Mouse (Mus musculus): ENCODE measurements around the gene Zfp735. TPM values are rescaled to one million over a fixed set of nuclear protein-coding genes. Genes with fewer than 3 reads are reported as not detected.

The Zfp735 gene
- polyA plus RNA-seq (2015; fragmentation: Nextera tagmentation; extraction: Ambion mirVana), result not detected in 2 replicates

- H3K36me3 ChIP-seq (ENCODE audit: control insufficient read depth, insufficient read depth), result no peaks in the 10 kb centered on the region
- no peak within 1 kb of the TSS for H3K4me2 ChIP-seq (ENCODE audit: low read length)
- H3K27ac ChIP-seq (ENCODE audit: low read length), result no peak within 1 kb of the TSS
- no peaks in the 10 kb centered on the region for H3K4me1 ChIP-seq (replicated peaks; ENCODE audit: control insufficient read depth, insufficient read depth, low read length)
- H3K4me3 ChIP-seq (replicated peaks; ENCODE audit: low read length), result no peak within 1 kb of the TSS
- no peaks in the 10 kb centered on the region for H3K27me3 ChIP-seq (replicated peaks; ENCODE audit: control insufficient read depth, insufficient read depth, low read length)
- 74% methylated on average over 2 of the region's 2 CpGs for WGBS
- ATAC-seq, result no peak
- H3K9me3 ChIP-seq (ENCODE audit: control insufficient read depth, low read length), result no peaks in the 10 kb centered on the region
- no peak within 1 kb of the TSS for H3K9ac ChIP-seq (replicated peaks; ENCODE audit: low read depth, low read length)
These were observed at the start of gene Zfp735 for GRCm38 (mm10) chr11:73688478-73688877. Gene Zfp735, plus strand, starts transcription at chr11:73688778.

- peaks cover 3% of the 10 kb centered on the region for H3K9me3 ChIP-seq (ENCODE audit: control insufficient read depth, low read length)
- no peaks in the 10 kb centered on the region for H3K27me3 ChIP-seq (replicated peaks; ENCODE audit: control insufficient read depth, insufficient read depth, low read length)
- H3K27ac ChIP-seq (ENCODE audit: low read length), result no peak overlapping the region
- no peak for ATAC-seq
- no peak overlapping the region for H3K4me3 ChIP-seq (replicated peaks; ENCODE audit: low read length)
- no peak overlapping the region for H3K9ac ChIP-seq (replicated peaks; ENCODE audit: low read depth, low read length)
- no peaks in the 10 kb centered on the region for H3K36me3 ChIP-seq (ENCODE audit: control insufficient read depth, insufficient read depth)
- no peaks in the 10 kb centered on the region for H3K4me1 ChIP-seq (replicated peaks; ENCODE audit: control insufficient read depth, insufficient read depth, low read length)
- no peak overlapping the region for H3K4me2 ChIP-seq (ENCODE audit: low read length)
These were observed 70.5 kb downstream of the Zfp735 start for GRCm38 (mm10) chr11:73759115-73759514.

Other genes starting within 250 kb of the Zfp735 start
- gene Olfr380, start 231.3 kb upstream of the Zfp735 start, polyA plus RNA-seq (2015; fragmentation: Nextera tagmentation; extraction: Ambion mirVana), result not detected in 2 replicates
- gene Olfr381, start 197.2 kb upstream of the Zfp735 start, polyA plus RNA-seq (2015; fragmentation: Nextera tagmentation; extraction: Ambion mirVana), result not detected in 2 replicates
- gene Olfr382, start 171.6 kb upstream of the Zfp735 start, polyA plus RNA-seq (2015; fragmentation: Nextera tagmentation; extraction: Ambion mirVana), result not detected in 2 replicates
- gene Olfr385, start 95.8 kb upstream of the Zfp735 start, polyA plus RNA-seq (2015; fragmentation: Nextera tagmentation; extraction: Ambion mirVana), result not detected in 2 replicates
- gene Olfr384, start 90.2 kb upstream of the Zfp735 start, polyA plus RNA-seq (2015; fragmentation: Nextera tagmentation; extraction: Ambion mirVana), result not detected in 2 replicates
- not detected in 2 replicates for gene Olfr389, start 91.9 kb downstream of the Zfp735 start, polyA plus RNA-seq (2015; fragmentation: Nextera tagmentation; extraction: Ambion mirVana)
- gene Olfr390, start 94.2 kb downstream of the Zfp735 start, polyA plus RNA-seq (2015; fragmentation: Nextera tagmentation; extraction: Ambion mirVana), result not detected in 2 replicates
- gene Olfr391-ps, start 114.3 kb downstream of the Zfp735 start, polyA plus RNA-seq (2015; fragmentation: Nextera tagmentation; extraction: Ambion mirVana), result not detected in 2 replicates
- not detected in 2 replicates for gene Olfr392, start 128.3 kb downstream of the Zfp735 start, polyA plus RNA-seq (2015; fragmentation: Nextera tagmentation; extraction: Ambion mirVana)
- gene Olfr393, start 162.7 kb downstream of the Zfp735 start, polyA plus RNA-seq (2015; fragmentation: Nextera tagmentation; extraction: Ambion mirVana), result not detected in 2 replicates
- gene Olfr394, start 202.0 kb downstream of the Zfp735 start, polyA plus RNA-seq (2015; fragmentation: Nextera tagmentation; extraction: Ambion mirVana), result not detected in 2 replicates
- gene Olfr395, start 220.5 kb downstream of the Zfp735 start, polyA plus RNA-seq (2015; fragmentation: Nextera tagmentation; extraction: Ambion mirVana), result not detected in 2 replicates
- gene Olfr23, start 247.9 kb downstream of the Zfp735 start, polyA plus RNA-seq (2015; fragmentation: Nextera tagmentation; extraction: Ambion mirVana), result not detected in 2 replicates

All from forebrain, embryonic 16.5 days (tissue).